Mouse (Mus musculus) forebrain, embryonic 15.5 days (tissue): Measurements from ENCODE around the gene Dimt1. TPM values are rescaled to one million over a fixed set of nuclear protein-coding genes. Genes with fewer than 3 reads are reported as not detected.
"Not testable (repeated sequence)": the region's sequence is repeated elsewhere in the genome, so short reads cannot be mapped to it uniquely, and the experiment has no call there.

Source experiments
- ATAC-seq: fragments of 200-750 bp; cut with Nextera tagmentation; replicated peaks from 2 replicates; pipeline ENCODE4 v1.8.0; 2017; ENCODE audit warnings: mild to moderate bottlenecking, moderate TSS enrichment, moderate library complexity
- H3K27ac ChIP-seq: fragments of 300-500 bp; sonication (generic); replicated peaks from 2 replicates; pipeline ENCODE4 v1.5.1; 2015; ENCODE audit warnings: mild to moderate bottlenecking, inconsistent platforms
- H3K27me3 ChIP-seq: fragments of 300-500 bp; sonication (generic); 2 replicates; pipeline ENCODE4 v1.6.1; 2015; ENCODE audit warnings: inconsistent platforms
- H3K36me3 ChIP-seq: fragments of 300-500 bp; sonication (generic); 2 replicates; pipeline ENCODE4 v1.6.1; 2015; ENCODE audit warnings: mild to moderate bottlenecking, inconsistent platforms
- H3K4me1 ChIP-seq: fragments of 300-500 bp; sonication (generic); 2 replicates; pipeline ENCODE4 v1.6.1; 2015; ENCODE audit warnings: inconsistent platforms
- H3K4me2 ChIP-seq: fragments of 300-500 bp; sonication (generic); replicated peaks from 2 replicates; pipeline ENCODE4 v1.6.1; 2015; ENCODE audit warnings: mild to moderate bottlenecking, inconsistent platforms
- H3K4me3 ChIP-seq: fragments of 300-500 bp; sonication (generic); 2 replicates; pipeline ENCODE4 v1.5.1; 2015; ENCODE audit warnings: mild to moderate bottlenecking, inconsistent platforms
- H3K9ac ChIP-seq: fragments of 300-500 bp; sonication (generic); replicated peaks from 2 replicates; pipeline ENCODE4 v1.6.1; 2015; ENCODE audit warnings: mild to moderate bottlenecking, inconsistent platforms
- H3K9me3 ChIP-seq: fragments of 300-500 bp; sonication (generic); 2 replicates; pipeline ENCODE4 v1.6.1; 2016; ENCODE audit warnings: inconsistent platforms
- WGBS: fragments of 180-500 bp; shearing (Covaris S2); methylation state at CpG from one replicate; pipeline ENCODE4 v1.1.7; 2015; ENCODE audit warnings: mixed read lengths; 5-methylcytosine and 5-hydroxymethylcytosine counted together
- polyA plus RNA-seq: library from polyadenylated mRNA; unstranded; fragments of >200 nt; fragmentation: Nextera tagmentation; extraction: Ambion mirVana; gene quantifications from 2 replicates; pipeline ENCODE4 v1.2.1, GENCODE M21; 2015

Dimt1 gene
- polyA plus RNA-seq, 1 experiment from 2014 or later = 43.4 TPM

GRCm38 (mm10) chr13:106997557-106997956, 50.6 kb downstream of the Dimt1 start:
- not testable (repeated sequence) for H3K27me3 ChIP-seq, H3K4me2 ChIP-seq, H3K36me3 ChIP-seq, H3K9ac ChIP-seq, ATAC-seq, H3K4me3 ChIP-seq, H3K27ac ChIP-seq, H3K4me1 ChIP-seq, H3K9me3 ChIP-seq
- whole genome bisulfite sequencing = 98% methylated on average over 4 of the region's 4 CpGs

GRCm38 (mm10) chr13:106998026-106998425, 51.1 kb downstream of the Dimt1 start:
- H3K4me1 ChIP-seq = 0 out of 2 replicates have a peak, but pooled peaks cover 3% of the 10 kb centered on the region
- H3K27me3 ChIP-seq = no peaks in the 10 kb centered on the region
- H3K4me2 ChIP-seq = no peak overlapping the region
- H3K9me3 ChIP-seq = no peaks in the 10 kb centered on the region
- 0 out of 2 replicates have a peak, but pooled peaks cover 5% of the 10 kb centered on the region for H3K36me3 ChIP-seq
- ATAC-seq = no peak
- no peak overlapping the region for H3K27ac ChIP-seq
- 87% methylated on average over 2 of the region's 2 CpGs for WGBS
- H3K9ac ChIP-seq = no peak overlapping the region
- no peak overlapping the region for H3K4me3 ChIP-seq

GRCm38 (mm10) chr13:106998671-106999070, 51.7 kb downstream of the Dimt1 start:
- H3K36me3 ChIP-seq = no peaks in the 10 kb centered on the region
- H3K27ac ChIP-seq = no peak overlapping the region
- H3K4me2 ChIP-seq = no peak overlapping the region
- no peak overlapping the region for H3K9ac ChIP-seq
- 0 out of 2 replicates have a peak, but pooled peaks cover 3% of the 10 kb centered on the region for H3K4me1 ChIP-seq
- no peak overlapping the region for H3K4me3 ChIP-seq
- no peak for ATAC-seq
- 87% methylated on average over 5 of the region's 5 CpGs for WGBS
- no peaks in the 10 kb centered on the region for H3K9me3 ChIP-seq
- no peaks in the 10 kb centered on the region for H3K27me3 ChIP-seq

GRCm38 (mm10) chr13:107003211-107003610, 56.3 kb downstream of the Dimt1 start:
- Histone ChIP-seq H3K27ac (no peak overlapping the region), H3K9ac (no peak overlapping the region), H3K27me3 (no peaks in the 10 kb centered on the region), H3K4me3 (no peak overlapping the region), H3K36me3 (no peaks in the 10 kb centered on the region), H3K4me2 (no peak overlapping the region), H3K9me3 (no peaks in the 10 kb centered on the region), H3K4me1 (0 out of 2 replicates have a peak, but pooled peaks cover under 1% of the 10 kb centered on the region)
- no peak for ATAC-seq
- 95% methylated on average over 2 of the region's 2 CpGs for WGBS

GRCm38 (mm10) chr13:107008174-107008573, 61.2 kb downstream of the Dimt1 start:
- no peaks in the 10 kb centered on the region for H3K36me3 ChIP-seq
- H3K4me2 ChIP-seq = no peak overlapping the region
- 90% methylated on average over 4 of the region's 4 CpGs for WGBS
- no peaks in the 10 kb centered on the region for H3K9me3 ChIP-seq
- peaks cover 12% of the 10 kb centered on the region for H3K4me1 ChIP-seq
- H3K9ac ChIP-seq = no peak overlapping the region
- H3K27me3 ChIP-seq = no peaks in the 10 kb centered on the region
- no peak overlapping the region for H3K4me3 ChIP-seq
- H3K27ac ChIP-seq = no peak overlapping the region
- no peak for ATAC-seq

Other genes with a start within 250 kb of the Dimt1 start
- gene Ipo11, start 10.2 kb upstream of the Dimt1 start, polyA plus RNA-seq = 41.1 and 43.4 TPM in 2 replicates
- 48.9 and 54.8 TPM in 2 replicates for gene Kif2a, start 75.0 kb downstream of the Dimt1 start, polyA plus RNA-seq